Comparison of ENCODE assay signal across 4 mouse cellular contexts in the genomic region with DNA sequence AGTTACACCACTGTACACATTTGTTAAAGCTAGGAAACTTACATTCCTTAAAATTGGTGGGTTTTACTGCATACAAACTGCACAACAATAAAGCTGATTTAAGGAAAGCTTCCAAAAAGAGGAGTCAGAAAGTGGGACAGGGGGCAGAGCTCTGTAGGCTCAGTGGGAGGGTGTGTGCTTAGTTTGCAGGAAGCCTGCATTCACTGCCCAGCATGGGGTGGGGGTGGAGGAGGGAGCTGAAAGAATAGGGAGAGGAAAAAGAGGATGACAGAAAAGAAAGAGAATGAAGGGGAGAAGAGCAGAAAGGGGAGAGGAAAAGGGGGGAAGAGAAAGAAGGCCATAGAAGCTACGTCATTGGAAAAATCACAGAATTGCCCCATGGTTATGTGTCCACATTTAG.
DNase-seq lines count a peak whose midpoint lies in the region; ATAC-seq lines count a peak whose summit lies in the region.
"Not testable (repeated sequence)": the region's sequence is repeated elsewhere in the genome, so short reads cannot be mapped to it uniquely, and the experiment has no call there.

No protein-coding gene starts in this region.

- not testable (repeated sequence) for H3K4me3 ChIP-seq in embryonic facial prominence, embryonic 15.5 days (replicated peaks)

- intact Hi-C loops in left cerebral cortex, postnatal 4 days (cut with DNase I): not testable (repeated sequence)

- H3K4me1 ChIP-seq in embryonic facial prominence, embryonic 15.5 days: not testable (repeated sequence)

- not testable (repeated sequence) for H3K4me2 ChIP-seq in embryonic facial prominence, embryonic 15.5 days (replicated peaks)

- not testable (repeated sequence) for H3K9ac ChIP-seq in embryonic facial prominence, embryonic 15.5 days

- not testable (repeated sequence) for H3K27ac ChIP-seq in embryonic facial prominence, embryonic 15.5 days (replicated peaks)

- H3K27me3 ChIP-seq in embryonic facial prominence, embryonic 15.5 days: not testable (repeated sequence)

- not testable (repeated sequence) for H3K36me3 ChIP-seq in embryonic facial prominence, embryonic 15.5 days

- not testable (repeated sequence) for H3K9me3 ChIP-seq in embryonic facial prominence, embryonic 15.5 days (replicated peaks)

- DNase-seq in heart, adult 11 months: peak; percentile 4
- DNase-seq in left cerebral cortex, postnatal 4 days: peak; percentile 6

- ATAC-seq in embryonic facial prominence, embryonic 15.5 days (ENCODE audit: insufficient number of reproducible peaks, low FRiP score, low TSS enrichment, low read depth): 0 out of 2 replicates have a peak, but pooled peaks have one; percentile 19
- peak; percentile 88 for ATAC-seq in frontal cortex, adult (ENCODE audit: low TSS enrichment)

- WGBS in embryonic facial prominence, embryonic 15.5 days: no CpG with 5 or more reads among the region's 1 CpGs
